Mouse (Mus musculus) lung, adult 2 months (tissue): Measurements from ENCODE around the gene B4galt5.

Source experiments
- CTCF ChIP-seq: fragments of 200-500 bp; IDR thresholded peaks from 2 replicates; pipeline ENCODE4 v1.5.1; 2011; ENCODE audit warnings: mild to moderate bottlenecking, low read length, control low read depth; ENCODE audit not compliant: insufficient read depth
- POLR2A ChIP-seq: fragments of 200-500 bp; IDR thresholded peaks from 2 replicates; pipeline ENCODE4 v1.6.1; 2011; ENCODE audit warnings: low read depth, mild to moderate bottlenecking, control low read depth, low read length, borderline replicate concordance; ENCODE audit errors: extremely low read depth

DNA sequence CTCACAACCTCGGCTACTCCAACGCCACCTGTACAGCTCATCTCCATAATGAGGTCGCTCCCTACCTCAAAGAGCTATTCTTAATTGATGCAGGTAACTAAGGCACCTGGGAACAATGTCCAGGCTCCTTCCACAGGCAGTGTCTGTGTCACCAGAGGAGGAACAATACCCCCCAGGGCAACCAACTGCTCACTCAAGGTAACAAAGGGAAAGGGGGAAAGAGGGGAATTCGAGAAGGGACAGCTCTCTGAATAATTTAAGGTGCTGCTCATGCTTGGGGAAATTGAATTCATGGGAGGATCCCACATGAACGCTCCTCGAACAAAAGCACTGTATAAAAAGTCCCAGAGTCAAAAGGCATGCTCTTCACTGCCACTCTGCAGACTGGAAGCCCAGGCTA lies 6.1 kb downstream of the B4galt5 start:
- TF ChIP-seq POLR2A (no peak), CTCF (no peak)
